Mouse (Mus musculus) hindbrain, postnatal 0 days (tissue): ENCODE results near the gene Rngtt. TPM values are rescaled to one million over a fixed set of nuclear protein-coding genes. Genes with fewer than 3 reads are reported as not detected.
A peak's percentile ranks its signal among the peaks of the same experiment; 100 is the strongest.

ENCODE experiments used
- ATAC-seq: fragments of 200-750 bp; cut with Nextera tagmentation; 2 replicates; pipeline ENCODE4 v1.8.0; 2017; ENCODE audit warnings: mild to moderate bottlenecking, moderate TSS enrichment, moderate library complexity
- DNase-seq: peaks from one replicate; pipeline ENCODE4 v3.0.0-alpha.2; 2015; ENCODE audit warnings: low spot score
- H3K27ac ChIP-seq: fragments of 300-500 bp; sonication (generic); 2 replicates; pipeline ENCODE4 v1.5.1; 2014; ENCODE audit warnings: mild to moderate bottlenecking
- H3K27me3 ChIP-seq: fragments of 300-500 bp; sonication (generic); 2 replicates; pipeline ENCODE4 v1.6.1; 2014; ENCODE audit warnings: low read length, mixed read lengths; ENCODE audit not compliant: insufficient read depth
- H3K36me3 ChIP-seq: fragments of 300-500 bp; sonication (generic); 2 replicates; pipeline ENCODE4 v1.6.1; 2014; ENCODE audit warnings: low read length, mixed read lengths; ENCODE audit not compliant: insufficient read depth
- H3K4me1 ChIP-seq: fragments of 300-500 bp; sonication (generic); 2 replicates; pipeline ENCODE4 v1.6.1; 2014; ENCODE audit warnings: antibody characterized with exemption, low read length, mixed read lengths; ENCODE audit not compliant: insufficient read depth
- H3K4me2 ChIP-seq: fragments of 300-500 bp; sonication (generic); 2 replicates; pipeline ENCODE4 v1.6.1; 2014; ENCODE audit warnings: low read depth, mild to moderate bottlenecking, low read length, moderate library complexity, mixed read lengths
- H3K4me3 ChIP-seq: fragments of 300-500 bp; sonication (generic); 2 replicates; pipeline ENCODE4 v1.5.1; 2014; ENCODE audit warnings: low read length
- H3K9ac ChIP-seq: fragments of 300-500 bp; sonication (generic); replicated peaks from 2 replicates; pipeline ENCODE4 v1.6.1; 2014; ENCODE audit warnings: mild to moderate bottlenecking, low read length, moderate library complexity, mixed read lengths
- H3K9me3 ChIP-seq: fragments of 300-500 bp; sonication (generic); 2 replicates; pipeline ENCODE4 v1.6.1; 2016; ENCODE audit warnings: low read length, mixed read lengths
- CTCF ChIP-seq: IDR thresholded peaks from 2 replicates; pipeline ENCODE4 v1.5.1; 2016; ENCODE audit warnings: antibody characterized with exemption, control low read depth, low read depth
- WGBS: fragments of 180-500 bp; shearing (Covaris S2); extraction: QIAGEN DNeasy Blood & Tissue Kit; methylation state at CpG from one replicate; pipeline ENCODE4 v1.1.7; 2014; 5-methylcytosine and 5-hydroxymethylcytosine counted together
- polyA plus RNA-seq: library from polyadenylated mRNA; unstranded; fragments of >200 nt; fragmentation: Nextera tagmentation; extraction: Ambion mirVana; gene quantifications from 2 replicates; pipeline ENCODE4 v1.2.1, GENCODE M21; 2015
- total RNA-seq: library from RNA; depleted of rRNA; stranded (reverse); fragments of >200 nt; gene quantifications from 2 replicates; pipeline ENCODE4 v1.2.3, GENCODE M21; 2014

Gene Rngtt
- total and polyA plus RNA-seq, 2 experiments from 2014 or later = 12.8 to 13.5 TPM

DNA sequence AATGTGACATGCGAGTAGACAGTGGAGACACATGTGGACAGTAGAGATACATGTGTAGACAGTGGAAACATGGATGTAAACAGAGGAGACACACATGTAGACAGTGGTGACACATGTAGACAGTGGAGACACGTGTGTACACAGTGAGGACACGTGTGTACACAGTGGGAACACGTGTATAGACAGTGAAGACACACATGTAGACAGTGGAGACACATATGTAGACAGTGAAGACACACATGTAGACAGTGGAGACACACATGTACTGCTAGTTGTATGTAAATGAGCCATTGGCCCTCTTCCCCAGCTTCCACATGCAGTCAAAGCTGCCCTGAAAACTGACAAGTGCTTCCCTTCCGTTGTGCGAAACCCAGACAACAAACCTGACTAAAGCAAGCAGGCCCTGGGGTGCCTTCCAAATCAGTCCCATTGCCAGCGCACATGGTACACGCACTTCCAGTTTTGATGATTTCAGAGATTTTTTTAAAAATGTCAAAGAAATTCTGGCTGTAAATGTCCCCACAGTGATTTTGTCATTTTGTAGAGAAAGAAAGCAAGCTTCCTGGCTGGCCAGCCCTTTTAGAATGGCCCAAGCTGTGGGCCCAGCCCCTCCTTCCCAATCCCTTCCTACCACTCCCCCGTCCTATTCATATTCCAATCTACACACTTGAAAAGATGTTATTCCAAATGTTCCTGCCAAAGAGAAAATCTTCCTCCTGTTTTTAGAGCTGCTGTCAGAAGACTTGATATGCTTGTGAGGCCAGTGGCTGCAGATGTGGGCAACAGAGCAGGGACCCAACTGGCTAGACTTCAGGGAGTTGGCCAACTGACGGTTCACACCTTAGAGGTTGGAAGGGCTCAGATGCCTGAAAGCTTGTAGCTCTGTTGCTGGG, 204.2 kb downstream of the Rngtt start:
- H3K36me3 ChIP-seq = no peaks in the 10 kb centered on the region
- WGBS = 75% methylated on average over 10 of the region's 10 CpGs
- no peak for TF ChIP-seq CTCF
- no peak overlapping the region for H3K4me3 ChIP-seq
- DNase-seq (no peak), ATAC-seq (no peak)
- H3K27ac ChIP-seq = no peak overlapping the region
- no peaks in the 10 kb centered on the region for H3K27me3 ChIP-seq
- H3K9ac ChIP-seq = no peak overlapping the region
- no peaks in the 10 kb centered on the region for H3K4me1 ChIP-seq
- no peak overlapping the region for H3K4me2 ChIP-seq
- no peaks in the 10 kb centered on the region for H3K9me3 ChIP-seq

DNA sequence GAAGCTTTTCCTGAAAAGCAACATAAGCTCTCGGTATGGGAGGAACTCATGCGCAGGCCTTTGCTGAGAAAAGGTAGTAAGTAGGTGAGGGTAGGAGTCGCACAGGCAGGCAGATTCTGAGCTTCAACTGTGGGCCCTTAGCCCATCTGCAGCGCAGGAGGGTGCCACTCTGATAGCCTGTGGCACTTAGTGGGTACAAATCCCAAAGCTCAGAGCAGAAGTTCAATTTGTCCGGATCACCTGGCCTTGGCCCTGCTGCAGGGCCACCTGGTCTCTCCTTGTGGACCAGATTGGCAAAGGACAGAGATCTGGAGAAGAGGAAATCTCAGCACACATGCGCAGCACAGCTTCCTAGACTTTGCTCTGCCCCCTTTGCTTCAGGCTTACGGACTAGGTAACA, 210.1 kb downstream of the Rngtt start:
- no peak overlapping the region for H3K4me2 ChIP-seq
- no peak overlapping the region for H3K4me3 ChIP-seq
- ATAC-seq = no peak
- no peak overlapping the region for H3K27ac ChIP-seq
- H3K36me3 ChIP-seq = no peaks in the 10 kb centered on the region
- no peak for TF ChIP-seq CTCF
- no peaks in the 10 kb centered on the region for H3K27me3 ChIP-seq
- H3K9me3 ChIP-seq = no peaks in the 10 kb centered on the region
- H3K9ac ChIP-seq = no peak overlapping the region
- H3K4me1 ChIP-seq = no peaks in the 10 kb centered on the region
- 74% methylated on average over 7 of the region's 7 CpGs for WGBS
- DNase-seq = no peak

- H3K4me1 ChIP-seq = no peaks in the 10 kb centered on the region
- no peaks in the 10 kb centered on the region for H3K9me3 ChIP-seq
- no peak overlapping the region for H3K4me3 ChIP-seq
- H3K27ac ChIP-seq = no peak overlapping the region
- H3K36me3 ChIP-seq = no peaks in the 10 kb centered on the region
- no peak overlapping the region for H3K9ac ChIP-seq
- no peak overlapping the region for H3K4me2 ChIP-seq
- DNase-seq (no peak), ATAC-seq (no peak)
- H3K27me3 ChIP-seq = no peaks in the 10 kb centered on the region
- no peak for TF ChIP-seq CTCF
- 58% methylated on average over 10 of the region's 10 CpGs for WGBS
Measured at GRCm38 (mm10) chr4:33520938-33521337, 210.8 kb downstream of the Rngtt start.

- H3K27ac ChIP-seq = no peak overlapping the region
- DNase-seq (no peak), ATAC-seq (no peak)
- 100% methylated on average over 3 of the region's 3 CpGs for WGBS
- no peak overlapping the region for H3K4me2 ChIP-seq
- H3K36me3 ChIP-seq = no peaks in the 10 kb centered on the region
- TF ChIP-seq CTCF = no peak
- H3K27me3 ChIP-seq = no peaks in the 10 kb centered on the region
- no peak overlapping the region for H3K4me3 ChIP-seq
- no peaks in the 10 kb centered on the region for H3K9me3 ChIP-seq
- H3K9ac ChIP-seq = no peak overlapping the region
- H3K4me1 ChIP-seq = peaks cover 5% of the 10 kb centered on the region; the same call in 1 of the 2 replicates
Measured at GRCm38 (mm10) chr4:33523774-33524173, 213.7 kb downstream of the Rngtt start.

GRCm38 (mm10) chr4:33524481-33525141, 214.5 kb downstream of the Rngtt start:
- H3K4me2 ChIP-seq = no peak overlapping the region
- peaks cover 5% of the 10 kb centered on the region; the same call in 1 of the 2 replicates for H3K4me1 ChIP-seq
- no peaks in the 10 kb centered on the region for H3K9me3 ChIP-seq
- 47% methylated on average over 10 of the region's 10 CpGs for WGBS
- H3K27ac ChIP-seq = no peak overlapping the region
- H3K4me3 ChIP-seq = no peak overlapping the region
- no peak overlapping the region for H3K9ac ChIP-seq
- peak; percentile 94 for ATAC-seq
- no peaks in the 10 kb centered on the region for H3K27me3 ChIP-seq
- H3K36me3 ChIP-seq = no peaks in the 10 kb centered on the region
- no peak for TF ChIP-seq CTCF
- DNase-seq = peak; percentile 86

DNA sequence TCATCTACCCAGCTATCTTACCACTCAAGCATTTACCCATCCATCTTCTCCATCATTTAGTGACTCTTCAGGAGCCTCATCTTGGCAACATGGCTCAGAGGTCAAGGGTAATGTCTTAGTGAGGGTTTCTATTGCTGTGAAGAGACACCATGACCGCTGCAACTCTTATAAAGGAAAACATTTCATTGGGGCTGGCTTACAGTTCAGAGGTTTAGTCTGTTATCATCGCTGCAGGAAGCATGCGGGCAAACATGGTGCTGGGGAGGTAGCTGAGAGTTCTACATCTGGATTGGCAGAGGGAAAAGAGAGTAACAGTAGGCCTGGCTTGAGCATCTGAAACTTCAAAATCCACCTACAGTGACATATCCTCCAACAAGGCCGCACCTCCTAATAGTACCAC, 215.2 kb downstream of the Rngtt start:
- H3K4me1 ChIP-seq = peaks cover 5% of the 10 kb centered on the region; the same call in 1 of the 2 replicates
- no peak overlapping the region for H3K4me2 ChIP-seq
- H3K27me3 ChIP-seq = no peaks in the 10 kb centered on the region
- 98% methylated on average over 4 of the region's 4 CpGs for WGBS
- H3K9ac ChIP-seq = no peak overlapping the region
- ATAC-seq (no peak), DNase-seq (no peak)
- no peaks in the 10 kb centered on the region for H3K9me3 ChIP-seq
- H3K27ac ChIP-seq = no peak overlapping the region
- H3K4me3 ChIP-seq = no peak overlapping the region
- no peaks in the 10 kb centered on the region for H3K36me3 ChIP-seq
- TF ChIP-seq CTCF = no peak
